Mouse (Mus musculus) lung, adult 2 months (tissue): ENCODE data around the gene Csnk1d.

Experiments
- CTCF ChIP-seq: fragments of 200-500 bp; IDR thresholded peaks from 2 replicates; pipeline ENCODE4 v1.5.1; 2011; ENCODE audit warnings: mild to moderate bottlenecking, low read length, control low read depth; ENCODE audit not compliant: insufficient read depth
- POLR2A ChIP-seq: fragments of 200-500 bp; IDR thresholded peaks from 2 replicates; pipeline ENCODE4 v1.6.1; 2011; ENCODE audit warnings: low read depth, mild to moderate bottlenecking, control low read depth, low read length, borderline replicate concordance; ENCODE audit errors: extremely low read depth

GRCm38 (mm10) chr11:120959564-120959963 lies 31.6 kb downstream of the Csnk1d start:
- TF ChIP-seq CTCF (no peak), POLR2A (no peak)
